Mouse (Mus musculus) kidney, postnatal 0 days (tissue): ENCODE data around the gene Zfp13. TPM values are rescaled to one million over a fixed set of nuclear protein-coding genes. Genes with fewer than 3 reads are reported as not detected.
A peak's percentile ranks its signal among the peaks of the same experiment; 100 is the strongest.

Experiments
- ATAC-seq: fragments of 200-750 bp; cut with Nextera tagmentation; replicated peaks from 2 replicates; pipeline ENCODE4 v1.8.0; 2017; ENCODE audit warnings: low read depth, moderate number of reproducible peaks, moderate TSS enrichment, moderate library complexity; ENCODE audit not compliant: low FRiP score
- DNase-seq: peaks from one replicate; pipeline ENCODE4 v3.0.0-alpha.2; 2016; ENCODE audit warnings: low spot score
- H3K27ac ChIP-seq: fragments of 300-500 bp; sonication (generic); 2 replicates; pipeline ENCODE4 v1.5.1; 2014; ENCODE audit warnings: mild to moderate bottlenecking
- H3K27me3 ChIP-seq: fragments of 300-500 bp; sonication (generic); 2 replicates; pipeline ENCODE4 v1.6.1; 2014; ENCODE audit warnings: low read length, mixed read lengths; ENCODE audit not compliant: insufficient read depth
- H3K36me3 ChIP-seq: fragments of 300-500 bp; sonication (generic); 2 replicates; pipeline ENCODE4 v1.6.1; 2014; ENCODE audit warnings: low read length, mixed read lengths; ENCODE audit not compliant: insufficient read depth
- H3K4me1 ChIP-seq: fragments of 300-500 bp; sonication (generic); replicated peaks from 2 replicates; pipeline ENCODE4 v1.6.1; 2014; ENCODE audit warnings: antibody characterized with exemption, low read length, mixed read lengths; ENCODE audit not compliant: insufficient read depth
- H3K4me2 ChIP-seq: fragments of 300-500 bp; sonication (generic); 2 replicates; pipeline ENCODE4 v1.6.1; 2014; ENCODE audit warnings: mild to moderate bottlenecking, low read length, moderate library complexity, mixed read lengths
- H3K4me3 ChIP-seq: fragments of 300-500 bp; sonication (generic); replicated peaks from 2 replicates; pipeline ENCODE4 v1.5.1; 2014; ENCODE audit warnings: low read depth, low read length
- H3K9ac ChIP-seq: fragments of 300-500 bp; sonication (generic); 2 replicates; pipeline ENCODE4 v1.6.1; 2014; ENCODE audit warnings: low read depth, low read length
- H3K9me3 ChIP-seq: fragments of 300-500 bp; sonication (generic); replicated peaks from 2 replicates; pipeline ENCODE4 v1.6.1; 2016; ENCODE audit warnings: low read length, inconsistent platforms, mixed read lengths
- CTCF ChIP-seq: IDR thresholded peaks from 2 replicates; pipeline ENCODE4 v1.5.1; 2016; ENCODE audit warnings: antibody characterized with exemption, low read depth, mild to moderate bottlenecking, moderate library complexity
- WGBS: fragments of 180-500 bp; shearing (Covaris S2); extraction: QIAGEN DNeasy Blood & Tissue Kit; methylation state at CpG from one replicate; pipeline ENCODE4 v1.1.7; 2014; 5-methylcytosine and 5-hydroxymethylcytosine counted together
- polyA plus RNA-seq: library from polyadenylated mRNA; unstranded; fragments of >200 nt; fragmentation: Nextera tagmentation; extraction: Ambion mirVana; gene quantifications from 2 replicates; pipeline ENCODE4 v1.2.1, GENCODE M21; 2015

Zfp13 gene
- polyA plus RNA-seq, 1 experiment from 2014 or later, result 12.6 TPM

- Histone ChIP-seq H3K4me3 (no peak overlapping the region), H3K4me1 (peaks cover 4% of the 10 kb centered on the region), H3K4me2 (no peak overlapping the region), H3K27me3 (peaks cover 10% of the 10 kb centered on the region), H3K27ac (no peak overlapping the region), H3K9me3 (no peaks in the 10 kb centered on the region), H3K9ac (no peak overlapping the region), H3K36me3 (no peaks in the 10 kb centered on the region)
- no peak for TF ChIP-seq CTCF
- ATAC-seq (no peak), DNase-seq (peak; percentile 36)
- 17% methylated on average over 5 of the region's 5 CpGs for WGBS
Observed at GRCm38 (mm10) chr17:23543325-23543724, 56.0 kb downstream of the Zfp13 start.

GRCm38 (mm10) chr17:23542835-23543234 is 56.5 kb downstream of the Zfp13 start:
- 44% methylated on average over 4 of the region's 4 CpGs for WGBS
- no peak for TF ChIP-seq CTCF
- no peak overlapping the region for H3K27ac ChIP-seq
- no peak overlapping the region for H3K4me3 ChIP-seq
- DNase-seq (no peak), ATAC-seq (no peak)
- H3K27me3 ChIP-seq, result peaks cover 15% of the 10 kb centered on the region
- H3K4me1 ChIP-seq, result peaks cover 9% of the 10 kb centered on the region
- no peaks in the 10 kb centered on the region for H3K36me3 ChIP-seq
- no peak overlapping the region for H3K4me2 ChIP-seq
- H3K9ac ChIP-seq, result no peak overlapping the region
- no peaks in the 10 kb centered on the region for H3K9me3 ChIP-seq

DNA sequence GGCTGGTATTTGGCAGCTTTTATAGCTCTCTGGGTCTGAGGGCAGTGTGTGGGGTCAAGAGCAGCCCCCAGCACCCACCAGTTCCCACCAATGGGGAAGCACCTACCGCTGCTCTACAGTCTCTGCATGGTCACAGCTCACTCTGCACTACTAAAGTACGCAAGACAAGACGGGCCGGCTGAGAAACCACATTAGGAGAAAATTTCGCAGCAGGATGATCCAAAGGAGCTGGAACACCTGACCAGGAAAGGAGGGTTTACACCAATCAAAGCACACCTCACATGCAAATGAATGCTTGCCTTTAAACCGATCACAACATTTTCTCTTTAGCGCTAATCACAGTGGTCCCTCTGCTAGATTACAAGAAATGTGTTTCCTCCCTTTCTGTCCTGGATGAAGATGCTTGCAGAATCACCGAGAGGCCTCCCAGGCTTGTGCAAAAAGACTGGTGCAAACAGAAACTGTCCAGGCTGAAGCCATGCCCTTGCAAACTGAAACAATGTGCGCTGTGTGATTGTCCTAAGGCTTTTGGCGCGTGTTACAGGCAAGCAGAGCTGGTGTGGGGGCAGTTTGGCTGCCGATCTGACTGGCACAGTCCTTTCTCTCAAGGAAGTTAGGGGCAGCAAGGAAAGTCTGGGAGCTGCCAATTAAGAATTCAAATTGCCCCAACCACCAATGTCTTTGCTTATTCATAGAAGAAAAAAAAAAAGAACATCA is 57.1 kb downstream of the Zfp13 start:
- no peak overlapping the region for H3K27ac ChIP-seq
- 25% methylated on average over 12 of the region's 12 CpGs for WGBS
- ATAC-seq, result no peak
- peak overlapping the region; percentile 11; the same call in 1 of the 2 replicates for H3K4me3 ChIP-seq
- H3K9me3 ChIP-seq, result no peaks in the 10 kb centered on the region
- H3K4me1 ChIP-seq, result peaks cover 9% of the 10 kb centered on the region
- no peak overlapping the region for H3K9ac ChIP-seq
- peaks cover 17% of the 10 kb centered on the region for H3K27me3 ChIP-seq
- no peak for TF ChIP-seq CTCF
- no peak for DNase-seq
- H3K36me3 ChIP-seq, result no peaks in the 10 kb centered on the region
- H3K4me2 ChIP-seq, result peak overlapping the region; percentile 45

- Histone ChIP-seq H3K27ac (no peak overlapping the region), H3K36me3 (no peaks in the 10 kb centered on the region), H3K9ac (no peak overlapping the region), H3K27me3 (peaks cover 17% of the 10 kb centered on the region), H3K4me1 (peaks cover 9% of the 10 kb centered on the region), H3K4me2 (no peak overlapping the region), H3K4me3 (no peak overlapping the region), H3K9me3 (no peaks in the 10 kb centered on the region)
- ATAC-seq (peak; percentile 37; the same call in 1 of the 2 replicates), DNase-seq (no peak)
- 22% methylated on average over 31 of the region's 31 CpGs for WGBS
- TF ChIP-seq CTCF, result no peak
Observed at GRCm38 (mm10) chr17:23540605-23541475, 58.4 kb downstream of the Zfp13 start.

GRCm38 (mm10) chr17:23540106-23540505 is 59.2 kb downstream of the Zfp13 start:
- H3K27ac ChIP-seq, result no peak overlapping the region
- H3K4me3 ChIP-seq, result no peak overlapping the region
- WGBS, result 52% methylated on average over 3 of the region's 3 CpGs
- DNase-seq, result no peak
- H3K9ac ChIP-seq, result no peak overlapping the region
- no peak for TF ChIP-seq CTCF
- peaks cover 9% of the 10 kb centered on the region for H3K4me1 ChIP-seq
- H3K4me2 ChIP-seq, result no peak overlapping the region
- no peaks in the 10 kb centered on the region for H3K36me3 ChIP-seq
- H3K27me3 ChIP-seq, result peaks cover 17% of the 10 kb centered on the region
- no peaks in the 10 kb centered on the region for H3K9me3 ChIP-seq
- ATAC-seq, result no peak

DNA sequence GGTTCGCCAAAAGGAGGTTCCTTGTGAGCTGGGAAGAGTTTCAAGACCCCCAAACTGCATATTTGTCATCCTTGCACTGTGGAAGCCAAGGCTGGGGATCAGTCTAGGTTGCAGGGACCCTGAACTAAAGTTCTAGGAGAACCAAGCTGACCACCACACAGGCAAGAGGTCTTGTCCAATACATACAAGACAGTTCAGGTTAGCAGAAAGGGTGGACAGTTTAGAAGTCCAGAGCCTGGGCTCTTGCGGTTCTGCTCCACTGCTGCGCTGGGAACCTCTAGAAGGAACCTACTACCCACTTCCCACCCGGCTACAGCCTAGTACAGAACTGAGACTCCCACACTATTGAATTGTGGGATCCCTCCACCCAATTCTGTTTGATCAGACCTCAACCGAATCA is 59.7 kb downstream of the Zfp13 start:
- Histone ChIP-seq H3K4me2 (no peak overlapping the region), H3K9me3 (no peaks in the 10 kb centered on the region), H3K9ac (no peak overlapping the region), H3K27ac (no peak overlapping the region), H3K27me3 (peaks cover 17% of the 10 kb centered on the region), H3K4me1 (peaks cover 9% of the 10 kb centered on the region), H3K36me3 (no peaks in the 10 kb centered on the region), H3K4me3 (no peak overlapping the region)
- ATAC-seq (no peak), DNase-seq (no peak)
- 89% methylated on average over 5 of the region's 5 CpGs for WGBS
- no peak for TF ChIP-seq CTCF
